Mouse (Mus musculus): ENCODE measurements at regions not wholly inside any gene's neighbourhood (a gene's known extent, or its start where the extent isn't known, plus 50 kb on each side); places are given as distances from the start of the nearest gene placed in this dataset.

DNA sequence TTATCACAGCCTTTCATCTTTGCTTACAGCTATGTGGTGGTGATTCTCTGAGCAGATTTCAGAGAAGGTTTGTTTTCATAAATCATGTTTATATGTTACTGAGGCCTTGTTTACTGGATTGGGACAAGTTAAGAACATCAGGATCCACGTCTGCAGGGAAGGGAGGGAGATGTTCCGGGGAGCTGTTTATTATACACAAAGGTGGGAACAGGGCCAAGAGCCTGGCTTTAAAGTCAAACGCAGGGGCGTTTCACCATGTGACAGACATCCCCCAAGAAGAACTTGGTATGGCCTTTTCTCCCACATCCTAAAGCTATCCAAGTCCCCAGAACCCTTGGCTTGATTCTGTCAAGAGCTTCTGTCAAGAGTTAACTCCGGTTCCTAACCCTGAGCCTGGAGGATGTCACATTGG, 235.5 kb upstream of the Tshz3 start:
- TF ChIP-seq CTCF (IDR thresholded peaks at IDR 0.05; ENCODE audit: low read depth): no peak
- TF ChIP-seq EP300 (IDR thresholded peaks at IDR 0.05; ENCODE audit: low read depth): no peak

Measured in heart, postnatal 0 days (tissue).